Mouse (Mus musculus) neural tube, embryonic 10.5 days (tissue): ENCODE results near the gene Tmtc3.
"Not testable (repeated sequence)": the region's sequence is repeated elsewhere in the genome, so short reads cannot be mapped to it uniquely, and the experiment has no call there.

ENCODE experiments used
- DNase-seq: peaks from one replicate; pipeline ENCODE4 v3.0.0-alpha.2; 2017; ENCODE audit warnings: low spot score; ENCODE audit errors: extremely low spot score

The Tmtc3 gene

GRCm38 (mm10) chr10:100487097-100487978 is at the start of gene Tmtc3, which contains the start of gene Cep290:
Tmtc3 (minus strand) TSS chr10:100487350.
Cep290 (plus strand) TSS chr10:100487558.
- peak; percentile 90 for DNase-seq

GRCm38 (mm10) chr10:100524499-100525390 is 37.6 kb upstream of the Tmtc3 start:
- DNase-seq: no peak

- no peak for DNase-seq
These were observed 35.2 kb upstream of the Tmtc3 start for GRCm38 (mm10) chr10:100522330-100522729.

DNA sequence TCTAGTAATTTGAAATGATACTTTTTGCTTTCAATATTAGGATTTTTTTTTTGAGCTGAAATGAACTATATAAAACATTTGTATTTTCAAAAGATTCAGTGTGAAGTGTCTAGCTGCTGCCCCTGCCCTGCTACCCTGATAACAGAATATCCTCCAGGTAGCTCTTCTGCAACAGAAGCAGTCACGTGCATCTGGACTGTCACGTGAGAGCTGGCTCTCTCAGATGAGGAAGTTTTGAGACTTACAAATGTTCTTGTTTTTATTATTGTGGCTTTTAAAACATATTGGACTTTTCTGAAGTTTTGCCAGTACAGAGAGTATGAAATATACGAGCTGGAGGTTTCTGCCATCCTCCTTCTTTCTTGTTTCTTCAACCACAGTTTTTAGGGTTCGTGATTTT is 34.5 kb upstream of the Tmtc3 start:
- DNase-seq: no peak

- no peak for DNase-seq
These were observed 21.0 kb upstream of the Tmtc3 start for GRCm38 (mm10) chr10:100508170-100508569.

DNA sequence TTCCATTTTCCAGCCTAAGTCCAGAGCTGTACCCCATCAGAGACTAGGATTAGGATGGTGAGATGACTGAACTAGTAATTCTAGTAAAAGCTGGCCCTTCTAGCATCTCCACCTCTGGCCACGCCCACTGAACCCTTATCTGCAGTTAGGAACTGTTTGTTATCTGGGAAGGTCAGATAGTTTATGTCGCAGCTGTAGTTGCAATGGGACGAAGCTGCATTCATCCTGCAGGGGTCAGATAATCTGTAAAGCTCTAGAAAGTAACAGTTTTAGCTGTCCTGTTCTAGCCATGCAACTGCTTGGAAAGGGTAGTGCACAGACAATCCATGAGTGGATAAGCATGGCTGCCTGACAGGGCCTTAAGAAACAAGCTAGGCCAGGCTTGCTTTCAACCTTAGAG is 11.2 kb upstream of the Tmtc3 start:
- no peak for DNase-seq

- no peak for DNase-seq
These were observed 4.8 kb upstream of the Tmtc3 start for GRCm38 (mm10) chr10:100491916-100492315.

DNA sequence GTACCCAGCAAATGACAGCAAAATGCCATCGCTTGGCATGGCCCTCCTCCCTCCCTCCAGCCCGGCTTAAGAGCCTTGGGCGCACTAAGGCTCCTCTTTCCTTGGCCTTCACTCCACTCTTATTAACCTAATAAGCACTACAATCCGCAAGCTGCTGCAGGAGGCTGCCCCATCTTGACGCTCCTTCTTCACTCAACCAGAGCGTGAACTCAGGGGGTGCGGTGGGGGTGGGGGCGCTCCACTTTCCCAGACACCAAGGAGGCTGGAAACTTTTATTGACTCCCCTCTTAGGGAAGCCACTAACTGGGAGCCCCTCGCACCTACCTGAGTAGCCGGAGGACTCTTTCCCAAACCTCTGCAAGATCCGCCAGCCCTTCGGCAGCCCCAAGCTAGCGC is 451 bp downstream of the Tmtc3 start:
- no peak for DNase-seq

GRCm38 (mm10) chr10:100479538-100479937 is 7.6 kb downstream of the Tmtc3 start:
- no peak for DNase-seq

- DNase-seq: no peak
These were observed 12.1 kb downstream of the Tmtc3 start for GRCm38 (mm10) chr10:100475040-100475439.

DNA sequence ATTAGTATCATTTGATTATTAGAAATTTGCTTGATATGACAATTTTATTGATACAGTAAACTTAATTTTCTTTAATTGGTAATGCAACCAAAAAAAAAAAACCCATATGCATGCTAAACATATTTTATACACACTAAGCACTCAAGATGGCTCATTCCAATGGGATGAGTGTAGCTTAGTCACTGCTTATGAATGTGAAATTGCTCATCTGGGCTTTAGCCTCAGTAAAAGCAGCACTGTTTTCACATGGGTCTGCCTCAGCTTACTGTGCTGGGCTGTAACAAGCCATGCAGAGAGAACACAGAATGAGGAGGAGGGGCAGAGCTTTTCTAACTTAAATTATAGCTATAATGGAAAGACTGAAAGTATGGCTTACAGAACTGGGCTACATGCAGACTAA is 26.6 kb downstream of the Tmtc3 start:
- DNase-seq: no peak

DNA sequence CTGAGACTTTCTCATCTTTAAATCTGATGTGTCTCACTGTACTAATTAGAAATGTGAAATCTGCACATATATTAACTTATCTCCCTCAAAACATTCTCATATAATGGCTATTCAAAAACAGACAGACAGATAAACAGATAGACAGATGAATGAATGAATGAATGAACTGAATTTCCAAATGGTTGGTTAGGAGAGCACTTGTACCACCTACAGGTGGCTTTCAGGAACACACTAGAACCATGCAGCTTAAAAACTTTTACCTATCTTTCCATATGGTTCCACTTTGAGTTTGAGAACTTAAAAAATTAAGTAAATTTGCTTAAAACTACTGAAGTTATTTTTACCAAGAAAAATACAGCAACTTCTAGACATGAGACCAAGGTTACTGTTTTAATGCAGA is 37.8 kb downstream of the Tmtc3 start:
- DNase-seq: no peak

- no peak for DNase-seq
These were observed 59.6 kb downstream of the Tmtc3 start for GRCm38 (mm10) chr10:100427592-100427991.

DNA sequence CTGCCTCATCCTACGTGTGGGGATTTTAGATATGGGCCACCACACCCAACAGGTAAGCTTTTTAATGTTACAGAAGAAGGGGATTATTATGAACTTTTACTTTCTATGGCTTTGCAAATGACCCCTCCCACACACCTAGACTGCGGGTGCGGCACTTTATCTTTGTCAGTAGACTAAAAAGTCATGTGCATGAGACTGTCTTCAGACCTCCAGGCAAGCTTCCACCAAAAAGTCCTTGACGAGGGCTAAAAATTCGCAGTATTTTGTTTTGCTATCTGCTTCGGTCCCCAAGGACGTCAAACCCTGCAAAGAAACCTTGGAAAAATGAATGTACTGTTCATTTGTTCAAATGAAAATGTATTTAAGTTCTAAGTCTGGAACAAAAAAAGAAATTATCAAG is 71.6 kb downstream of the Tmtc3 start:
- no peak for DNase-seq

DNA sequence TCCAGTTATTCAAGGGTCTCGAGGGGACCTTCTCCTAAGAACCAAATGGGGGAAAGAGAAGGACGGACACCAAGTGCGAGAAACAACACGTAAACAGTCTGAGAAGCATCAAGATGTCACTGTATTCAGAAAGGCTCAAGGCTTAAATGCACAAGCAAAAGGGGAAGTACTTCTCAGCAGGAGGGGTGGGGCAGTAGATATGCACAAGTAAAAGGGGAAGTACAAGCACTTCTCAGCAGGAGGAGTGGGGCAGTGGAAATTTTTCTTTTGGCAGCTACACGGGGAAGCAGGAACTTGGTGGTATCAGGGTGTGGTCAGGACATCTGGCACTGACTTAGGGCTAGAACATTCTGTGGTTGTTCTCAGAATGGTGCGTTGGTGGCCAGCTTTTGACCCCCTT is 84.8 kb downstream of the Tmtc3 start:
- not testable (repeated sequence) for DNase-seq
